Mouse (Mus musculus) MEL (cell line): Measurements from ENCODE around the gene Plin2. TPM values are rescaled to one million over a fixed set of nuclear protein-coding genes. Genes with fewer than 3 reads are reported as not detected.
"Not testable (repeated sequence)": the region's sequence is repeated elsewhere in the genome, so short reads cannot be mapped to it uniquely, and the experiment has no call there.

Experiments used
- DNase-seq: peaks from one replicate; pipeline ENCODE4 v3.0.0; 2011; ENCODE audit warnings: low read depth, low spot score
- H3K27ac ChIP-seq: 2 replicates; pipeline ENCODE4 v1.5.1; 2012; ENCODE audit warnings: low read depth, mild to moderate bottlenecking, control low read depth, low read length, moderate library complexity; ENCODE audit not compliant: control insufficient read depth
- H3K27me3 ChIP-seq, 2 experiments: fragments of 150-350 bp in 1 of 2; sonication (generic) in 1 of 2; 2 replicates each; pipeline ENCODE4 v1.6.1; 2012; ENCODE audit warnings: low read length in 2 of 2, mild to moderate bottlenecking in 2 of 2, improper control_type of control experiment in 1 of 2, moderate library complexity in 1 of 2; ENCODE audit not compliant: insufficient read depth in 2 of 2, control insufficient read depth in 1 of 2
- H3K36me3 ChIP-seq, 2 experiments: 2 replicates each; pipeline ENCODE4 v1.6.1; 2012 to 2014; ENCODE audit warnings: low read length in 2 of 2, improper control_type of control experiment in 1 of 2, inconsistent platforms in 1 of 2, mild to moderate bottlenecking in 1 of 2; ENCODE audit not compliant: insufficient read depth in 2 of 2, control insufficient read depth in 1 of 2
- H3K4me1 ChIP-seq, 2 experiments: fragments of 150-350 bp in 1 of 2; sonication (generic) in 1 of 2; 2 replicates each; pipeline ENCODE4 v1.6.1; 2012; ENCODE audit warnings: low read length in 2 of 2, improper control_type of control experiment in 1 of 2, mild to moderate bottlenecking in 1 of 2; ENCODE audit not compliant: insufficient read depth in 2 of 2, control insufficient read depth in 1 of 2
- H3K4me3 ChIP-seq, 2 experiments: fragments of 150-350 bp in 1 of 2; sonication (generic) in 1 of 2; 2 replicates each; pipeline ENCODE4 v1.5.1; 2012; ENCODE audit warnings: low read depth in 2 of 2, low read length in 2 of 2, mild to moderate bottlenecking in 2 of 2, moderate library complexity in 2 of 2, control low read depth in 1 of 2, improper control_type of control experiment in 1 of 2; ENCODE audit not compliant: control insufficient read depth in 1 of 2, insufficient read depth in 1 of 2
- H3K79me2 ChIP-seq: 2 replicates; pipeline ENCODE4 v1.6.1; 2012; ENCODE audit warnings: mild to moderate bottlenecking, low read length, moderate library complexity; ENCODE audit not compliant: control insufficient read depth, poor library complexity, insufficient read depth
- H3K9ac ChIP-seq: 2 replicates; pipeline ENCODE4 v1.6.1; 2012; ENCODE audit warnings: low read depth, mild to moderate bottlenecking, control low read depth, low read length, moderate library complexity; ENCODE audit not compliant: control insufficient read depth, poor library complexity, severe bottlenecking
- H3K9me3 ChIP-seq: fragments of 150-350 bp; sonication (generic); replicated peaks from 2 replicates; pipeline ENCODE4 v1.6.1; 2012; ENCODE audit warnings: mild to moderate bottlenecking, low read length, improper control_type of control experiment, moderate library complexity; ENCODE audit not compliant: insufficient read depth
- CHD1 ChIP-seq: IDR thresholded peaks from 2 replicates; pipeline ENCODE4 v1.6.1; 2012; ENCODE audit warnings: low read depth, mild to moderate bottlenecking, inconsistent platforms, low read length, improper control_type of control experiment
- EP300 ChIP-seq, 2 experiments: IDR thresholded peaks; 2 replicates each; pipeline ENCODE4 v1.6.1; 2011; ENCODE audit warnings: improper control_type of control experiment in 2 of 2, low read length in 2 of 2, low read depth in 1 of 2, mild to moderate bottlenecking in 1 of 2
- GATA1 ChIP-seq: IDR thresholded peaks from 2 replicates; pipeline ENCODE4 v1.6.1; 2011; ENCODE audit warnings: low read depth, low read length, improper control_type of control experiment
- HCFC1 ChIP-seq: IDR thresholded peaks from 2 replicates; pipeline ENCODE4 v1.6.1; 2012; ENCODE audit warnings: low read depth, mild to moderate bottlenecking, inconsistent platforms, low read length, improper control_type of control experiment, moderate library complexity
- JUND ChIP-seq: IDR thresholded peaks from 2 replicates; pipeline ENCODE4 v1.6.1; 2011; ENCODE audit warnings: low read depth, mild to moderate bottlenecking, improper control_type of control experiment, low read length
- KAT2A ChIP-seq: conservative IDR thresholded peaks from 2 replicates; pipeline ENCODE4 v1.6.1; 2012; ENCODE audit warnings: low read depth, low read length, improper control_type of control experiment, inconsistent platforms
- MAFK ChIP-seq: IDR thresholded peaks from 2 replicates; pipeline ENCODE4 v1.6.1; 2011; ENCODE audit warnings: low read depth, mild to moderate bottlenecking, low read length, improper control_type of control experiment, borderline replicate concordance
- MAZ ChIP-seq: IDR thresholded peaks from 2 replicates; pipeline ENCODE4 v1.6.1; 2012; ENCODE audit warnings: low read depth, mild to moderate bottlenecking, inconsistent platforms, low read length, improper control_type of control experiment
- MYB ChIP-seq: IDR thresholded peaks from 2 replicates; pipeline ENCODE4 v1.6.1; 2011; ENCODE audit warnings: mild to moderate bottlenecking, low read depth, low read length, improper control_type of control experiment
- MYC ChIP-seq: IDR thresholded peaks from 2 replicates; pipeline ENCODE4 v1.6.1; 2011; ENCODE audit warnings: low read depth, mild to moderate bottlenecking, low read length, improper control_type of control experiment, moderate library complexity
- POLR2A ChIP-seq, 2 experiments: IDR thresholded peaks; 2 replicates each; pipeline ENCODE4 v1.6.1; 2011 to 2012; ENCODE audit warnings: low read length in 2 of 2, mild to moderate bottlenecking in 2 of 2, control low read depth in 1 of 2, improper control_type of control experiment in 1 of 2, low read depth in 1 of 2, moderate library complexity in 1 of 2; ENCODE audit not compliant: control insufficient read depth in 1 of 2, insufficient read depth in 1 of 2, poor library complexity in 1 of 2
- POLR2AphosphoS5 ChIP-seq: IDR thresholded peaks from 2 replicates; pipeline ENCODE4 v1.6.1; 2012; ENCODE audit warnings: low read depth, borderline replicate concordance, mild to moderate bottlenecking, inconsistent platforms, low read length, moderate library complexity, mixed read lengths
- SIN3A ChIP-seq: IDR thresholded peaks from 2 replicates; pipeline ENCODE4 v1.6.1; 2012; ENCODE audit warnings: low read length, improper control_type of control experiment, inconsistent platforms
- TAL1 ChIP-seq: IDR thresholded peaks from 2 replicates; pipeline ENCODE4 v1.6.1; 2012; ENCODE audit warnings: mild to moderate bottlenecking, inconsistent platforms, low read length, moderate library complexity, mixed read lengths
- TBP ChIP-seq: IDR thresholded peaks from 2 replicates; pipeline ENCODE4 v1.8.0; 2011; ENCODE audit warnings: low read depth, low read length, improper control_type of control experiment
- USF2 ChIP-seq, 2 experiments: IDR thresholded peaks; 2 replicates each; pipeline ENCODE4 v1.6.1; 2011 to 2012; ENCODE audit warnings: improper control_type of control experiment in 2 of 2, low read length in 2 of 2, borderline replicate concordance in 1 of 2, inconsistent platforms in 1 of 2, low read depth in 1 of 2, mild to moderate bottlenecking in 1 of 2; ENCODE audit not compliant: insufficient read depth in 1 of 2
- ZKSCAN1 ChIP-seq: IDR thresholded peaks from 2 replicates; pipeline ENCODE4 v1.6.1; 2012; ENCODE audit warnings: low read depth, mild to moderate bottlenecking, inconsistent platforms, low read length, improper control_type of control experiment, moderate library complexity
- ZNF384 ChIP-seq: IDR thresholded peaks from 2 replicates; pipeline ENCODE4 v1.6.1; 2012; ENCODE audit warnings: low read depth, mild to moderate bottlenecking, inconsistent platforms, low read length, improper control_type of control experiment
- polyA plus RNA-seq, 2 experiments: library from polyadenylated mRNA; stranded (reverse) in 1 of 2; unstranded in 1 of 2; fragments of >175 nt in 1 of 2; fragments of >200 nt in 1 of 2; gene quantifications; 2 replicates each; pipeline versions ENCODE4 v1.2.1 to v1.2.4; 2012; ENCODE audit warnings: low replicate concordance in 2 of 2, low read depth in 1 of 2; ENCODE audit not compliant: insufficient read length in 2 of 2, insufficient read depth in 1 of 2, missing spikeins in 1 of 2
- total RNA-seq: library from RNA; depleted of rRNA; stranded (reverse); fragments of 300-350 nt; gene quantifications from 2 replicates; pipeline ENCODE4 v1.2.3, GENCODE M21; 2012

The Plin2 gene
- total and polyA plus RNA-seq, 3 experiments = 75.9 to 92.2 TPM; not detected in 1

- TF ChIP-seq JUND (no peak), SIN3A (no peak), MAFK (no peak), USF2 (IDR thresholded peaks at IDR 0.05; ENCODE audit: borderline replicate concordance in 1 of 2, insufficient read depth in 1 of 2, low read depth in 1 of 2, low read length in 2 of 2) (no peak), GATA1 (no peak), POLR2AphosphoS5 (no peak), MYB (no peak), ZNF384 (no peak), HCFC1 (no peak), MYC (no peak), TAL1 (no peak), CHD1 (no peak), KAT2A (no peak), POLR2A (IDR thresholded peaks at IDR 0.05; ENCODE audit: control insufficient read depth in 1 of 2, insufficient read depth in 1 of 2, low read depth in 1 of 2, low read length in 2 of 2, poor library complexity in 1 of 2) (no peak), MAZ (no peak), TBP (no peak), ZKSCAN1 (no peak), EP300 (IDR thresholded peaks at IDR 0.05; ENCODE audit: low read depth in 1 of 2, low read length in 2 of 2) (no peak)
- Histone ChIP-seq H3K4me3 (no peak overlapping the region), H3K9ac (no peak overlapping the region), H3K9me3 (no peaks in the 10 kb centered on the region), H3K36me3 (peaks cover 0 to 5% of the 10 kb centered on the region in 2 experiments; a peak in 1 of 4 replicates), H3K79me2 (no peaks in the 10 kb centered on the region), H3K27ac (no peak overlapping the region), H3K4me1 (no peaks in the 10 kb centered on the region), H3K27me3 (no peaks in the 10 kb centered on the region)
- DNase-seq = no peak
Observed at GRCm38 (mm10) chr4:86657176-86657575, 12.7 kb downstream of the Plin2 start.

GRCm38 (mm10) chr4:86656410-86656809 lies 13.4 kb downstream of the Plin2 start:
- not testable (repeated sequence) for H3K27me3 ChIP-seq, DNase-seq, H3K27ac ChIP-seq, H3K79me2 ChIP-seq, H3K36me3 ChIP-seq, H3K9ac ChIP-seq, H3K4me3 ChIP-seq, H3K9me3 ChIP-seq, H3K4me1 ChIP-seq
